Mouse (Mus musculus): ENCODE measurements around the gene Hist1h2ad.
A peak's percentile ranks its signal among the peaks of the same experiment; 100 is the strongest.
"Not testable (repeated sequence)": the region's sequence is repeated elsewhere in the genome, so short reads cannot be mapped to it uniquely, and the experiment has no call there.

Hist1h2ad gene

DNA sequence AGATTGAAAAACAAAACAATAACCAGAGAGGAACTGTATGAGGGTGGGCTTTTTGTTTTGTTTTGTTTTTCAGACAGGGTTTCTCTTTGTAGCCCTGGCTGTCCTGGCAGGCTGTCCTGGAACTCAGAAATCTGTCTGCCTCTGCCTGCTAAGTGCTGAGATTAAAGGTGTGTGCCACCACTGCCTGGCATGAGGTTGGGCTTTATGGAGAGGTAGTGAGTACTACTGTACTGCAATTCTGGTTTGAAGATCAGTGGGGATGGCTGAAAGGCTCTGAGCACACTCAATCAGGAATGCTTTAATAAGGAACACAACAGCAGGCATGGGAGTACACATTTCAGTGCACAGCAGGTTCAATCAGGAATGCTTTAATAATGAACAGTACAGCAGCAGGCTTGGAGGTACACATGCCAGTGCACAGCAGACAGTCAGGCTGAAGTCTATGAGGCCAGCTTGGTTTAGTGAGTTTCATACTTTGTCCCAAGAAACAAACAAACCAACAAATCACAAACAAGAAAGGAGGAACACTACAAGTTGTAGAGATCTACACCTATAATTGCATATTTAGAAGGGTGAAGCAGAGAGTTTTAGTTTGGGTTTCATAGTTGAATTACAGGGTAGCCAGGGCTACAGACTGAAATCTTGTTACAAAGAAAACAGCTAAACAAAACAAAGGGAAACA is 9.3 kb downstream of the Hist1h2ad start:
- no peak for DNase-seq (ENCODE audit: low spot score in 2 of 2)

DNA sequence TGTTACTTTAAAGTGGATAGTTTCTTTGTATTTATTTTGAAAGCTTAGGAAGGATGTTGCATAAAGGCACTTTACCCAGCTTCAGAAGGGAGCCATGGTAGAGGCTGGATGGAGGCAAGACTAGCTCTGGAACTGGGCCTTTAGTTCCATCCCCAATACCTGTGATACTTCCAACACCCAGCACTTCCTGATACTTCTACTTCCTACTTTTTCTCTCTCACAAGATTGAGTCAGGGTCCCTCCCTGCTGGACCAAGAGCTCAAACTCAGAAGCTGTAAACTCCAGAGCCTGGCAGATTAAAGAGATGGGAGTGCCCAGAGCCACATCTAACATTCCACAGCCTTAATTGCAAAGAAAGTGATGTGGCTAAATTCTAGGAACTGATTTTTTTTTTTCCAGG is 10.2 kb downstream of the Hist1h2ad start:
- no peak for DNase-seq (ENCODE audit: low spot score in 2 of 2)

DNA sequence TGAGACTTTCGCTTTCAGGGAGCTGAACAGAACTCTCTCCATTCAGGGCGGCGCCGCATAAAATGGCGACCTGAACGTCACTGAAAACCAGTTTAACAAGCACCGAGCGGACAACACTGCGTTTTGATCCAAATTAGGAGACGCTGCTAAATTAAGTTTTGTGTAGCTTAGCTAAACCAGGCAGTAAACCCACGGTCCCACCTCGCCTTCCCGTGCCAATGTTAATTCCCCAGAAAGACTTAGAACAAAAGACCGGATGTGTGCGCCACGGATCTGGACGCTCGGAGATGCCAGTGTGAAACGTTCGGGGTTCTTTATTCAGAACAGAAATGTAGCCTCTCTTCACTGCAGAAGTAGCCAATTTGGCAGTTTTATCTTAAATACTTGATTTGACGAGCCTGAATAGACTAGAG is 10.9 kb downstream of the Hist1h2ad start:
- DNase-seq (ENCODE audit: low spot score in 2 of 2), result peak in 1 of 2 experiments; percentile 50

DNA sequence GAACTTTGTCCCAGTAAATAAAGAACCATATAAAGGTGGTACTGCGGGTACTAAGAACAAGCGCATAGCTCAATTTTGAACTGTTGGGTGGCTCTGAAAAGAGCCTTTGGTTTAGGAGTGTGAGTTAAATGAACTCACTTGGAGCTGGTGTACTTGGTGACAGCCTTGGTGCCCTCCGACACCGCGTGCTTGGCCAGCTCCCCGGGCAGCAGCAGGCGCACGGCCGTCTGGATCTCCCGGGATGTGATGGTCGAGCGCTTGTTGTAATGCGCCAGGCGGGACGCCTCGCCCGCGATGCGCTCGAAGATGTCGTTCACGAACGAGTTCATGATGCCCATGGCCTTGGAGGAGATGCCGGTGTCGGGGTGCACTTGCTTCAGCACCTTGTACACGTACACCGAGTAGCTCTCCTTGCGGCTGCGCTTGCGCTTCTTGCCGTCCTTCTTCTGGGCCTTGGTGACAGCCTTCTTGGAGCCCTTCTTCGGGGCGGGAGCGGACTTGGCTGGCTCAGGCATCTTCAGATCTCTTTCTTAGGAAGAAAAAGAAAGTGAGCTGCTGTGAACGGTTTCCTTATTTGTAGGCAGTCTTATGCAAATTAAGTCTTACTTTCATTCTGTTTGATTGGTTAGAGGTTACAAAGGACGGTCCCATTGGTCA is 11.4 kb downstream of the Hist1h2ad start:
- DNase-seq (ENCODE audit: low spot score in 2 of 2), result peak in 1 of 2 experiments; percentile 53

DNA sequence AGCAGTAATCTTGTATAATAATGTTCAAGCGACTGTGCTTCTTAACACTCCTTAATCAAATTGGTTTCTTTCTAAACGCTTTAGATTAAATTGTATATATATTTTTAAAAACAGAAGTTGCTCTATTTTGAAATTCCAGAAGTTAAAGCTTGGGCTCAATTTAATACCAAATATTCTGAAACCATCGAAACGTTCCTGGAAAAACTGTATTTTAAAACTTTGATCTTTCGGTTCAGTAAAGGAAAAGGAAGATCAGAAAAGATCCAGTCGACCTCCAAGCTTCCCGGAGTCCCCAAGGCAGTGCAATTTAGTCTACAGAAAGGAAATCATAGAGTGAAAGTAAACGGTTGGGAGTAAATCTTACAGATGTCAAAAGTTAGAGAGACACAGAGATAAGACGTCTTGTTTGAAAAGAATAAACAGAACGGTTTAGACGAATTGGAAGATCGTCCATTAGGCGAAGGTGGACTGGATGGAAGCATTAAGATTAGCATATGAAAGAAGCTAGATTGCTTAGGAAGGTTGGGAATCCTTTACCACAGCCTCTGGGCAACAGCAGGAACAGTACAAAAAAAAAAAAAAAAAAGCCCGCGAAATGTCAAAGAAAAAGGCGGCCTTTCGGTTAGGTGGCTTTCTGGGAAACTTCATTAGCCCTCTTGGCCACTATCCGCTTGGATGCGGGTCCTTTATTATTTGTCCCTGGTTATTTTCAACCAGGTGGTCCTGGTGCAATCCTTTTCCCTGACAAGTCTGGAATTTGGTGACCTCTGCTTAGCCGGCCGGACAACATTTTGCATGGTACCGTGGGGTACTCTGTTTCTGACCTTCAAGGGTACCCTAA is 12.1 kb downstream of the Hist1h2ad start:
- DNase-seq (ENCODE audit: low spot score in 2 of 2), result no peak

DNA sequence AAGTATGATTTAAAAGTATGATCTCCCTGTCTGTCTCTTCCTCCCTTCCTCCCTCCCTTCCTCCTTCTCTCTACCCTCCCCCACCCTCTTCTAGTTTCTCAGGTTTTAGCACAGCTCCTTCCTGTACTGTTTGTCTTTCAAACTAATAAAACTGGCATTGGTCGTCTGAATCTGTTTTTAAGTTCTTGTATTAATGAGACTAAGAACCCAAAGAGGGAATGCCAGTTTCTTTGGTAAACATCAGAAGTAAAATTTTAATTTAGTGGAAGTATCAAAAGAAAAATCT is 12.7 kb downstream of the Hist1h2ad start:
- no peak for DNase-seq (ENCODE audit: low spot score in 2 of 2)

DNA sequence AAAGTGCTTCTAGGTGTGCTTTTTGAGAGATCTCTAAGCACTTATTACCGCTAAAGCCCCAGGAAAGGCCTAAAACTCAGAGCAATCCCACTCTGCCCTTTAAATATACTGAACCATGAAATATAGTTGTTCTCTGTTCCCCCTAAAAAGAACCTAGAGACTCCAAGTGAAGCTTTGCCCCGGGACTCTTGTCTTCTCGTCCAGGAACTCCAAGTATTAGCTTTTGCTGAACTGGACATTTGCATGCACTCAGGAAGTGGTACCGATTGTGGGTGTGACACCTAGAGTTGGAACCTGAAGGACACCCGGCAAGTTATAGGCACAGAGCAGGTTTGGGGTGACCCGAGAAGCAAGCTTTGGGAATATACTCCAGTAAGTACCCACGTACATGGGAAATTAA is 17.0 kb downstream of the Hist1h2ad start:
- DNase-seq (ENCODE audit: low spot score in 2 of 2), result no peak

DNA sequence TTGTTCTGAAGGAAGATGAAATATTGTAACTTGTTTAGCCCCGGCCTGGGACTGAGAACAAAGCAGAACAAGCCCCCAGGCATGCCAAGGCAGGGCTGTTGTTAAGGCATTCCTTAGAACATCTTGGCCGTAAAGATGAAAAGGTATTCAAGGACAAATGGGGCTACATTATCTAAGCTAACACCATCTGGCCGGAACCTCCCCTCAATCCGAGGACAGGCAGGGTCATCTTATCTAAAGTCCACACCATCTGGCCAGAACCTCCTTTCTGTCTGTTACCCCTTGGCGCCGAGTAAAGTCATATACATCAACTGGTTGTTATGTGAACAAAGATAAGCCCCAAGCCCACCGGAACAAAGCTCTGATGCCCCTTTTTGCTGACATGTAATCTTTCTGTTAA is 17.7 kb downstream of the Hist1h2ad start:
- not testable (repeated sequence) for DNase-seq (ENCODE audit: low spot score in 2 of 2)

DNA sequence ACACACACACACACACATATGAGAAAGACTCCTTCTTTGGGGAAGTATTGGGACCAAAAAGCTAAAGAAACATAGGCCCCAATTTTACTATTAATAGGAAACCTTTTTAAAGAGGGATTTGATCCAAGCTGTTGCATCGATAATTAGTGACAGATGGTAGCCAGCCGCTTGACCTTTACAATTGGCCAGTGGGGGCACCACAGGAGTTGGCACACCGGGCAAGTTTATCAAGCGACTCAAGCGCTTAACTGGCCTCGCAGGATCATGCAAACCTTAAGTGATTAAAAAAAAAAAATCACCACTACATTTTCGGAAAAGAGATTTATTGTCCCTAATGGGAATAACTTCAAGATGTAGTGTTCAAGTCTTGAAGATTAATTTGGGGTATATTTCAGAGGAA is 18.4 kb downstream of the Hist1h2ad start:
- DNase-seq (ENCODE audit: low spot score in 2 of 2), result no peak

DNA sequence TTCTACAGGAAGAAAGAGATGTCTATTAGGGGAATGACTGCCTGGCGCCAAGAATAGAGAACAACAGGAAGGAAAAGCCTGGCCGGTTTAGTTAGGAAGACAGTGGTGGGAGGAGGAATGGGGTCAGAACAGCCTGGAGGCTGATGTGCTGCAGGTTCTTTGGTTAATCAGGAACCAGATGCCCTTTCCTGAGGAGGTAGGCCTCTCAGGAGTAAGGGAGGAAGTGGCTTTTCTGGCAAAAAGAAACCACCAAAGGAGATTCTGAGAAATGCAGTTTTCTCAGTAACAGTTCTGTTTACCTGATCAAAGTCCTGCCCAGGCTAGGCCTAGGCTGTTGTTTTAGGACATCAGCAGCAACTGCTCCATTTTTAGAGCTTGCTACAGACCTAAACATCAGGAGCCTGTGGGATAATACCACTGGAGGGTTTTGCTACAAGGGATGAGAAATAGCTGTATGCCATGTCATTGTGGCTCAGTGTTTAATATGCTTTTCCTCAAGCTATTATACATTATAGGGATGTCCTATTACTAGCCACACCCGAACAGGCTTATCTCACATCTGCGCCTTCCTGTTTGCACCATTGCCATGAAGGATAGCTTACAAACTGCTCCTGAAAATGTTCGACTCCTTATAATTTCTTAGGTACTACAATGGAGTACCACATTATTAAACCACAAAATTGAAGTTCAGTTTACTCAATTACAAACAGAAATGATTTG is 19.0 kb downstream of the Hist1h2ad start:
- no peak for DNase-seq (ENCODE audit: low spot score in 2 of 2)

DNA sequence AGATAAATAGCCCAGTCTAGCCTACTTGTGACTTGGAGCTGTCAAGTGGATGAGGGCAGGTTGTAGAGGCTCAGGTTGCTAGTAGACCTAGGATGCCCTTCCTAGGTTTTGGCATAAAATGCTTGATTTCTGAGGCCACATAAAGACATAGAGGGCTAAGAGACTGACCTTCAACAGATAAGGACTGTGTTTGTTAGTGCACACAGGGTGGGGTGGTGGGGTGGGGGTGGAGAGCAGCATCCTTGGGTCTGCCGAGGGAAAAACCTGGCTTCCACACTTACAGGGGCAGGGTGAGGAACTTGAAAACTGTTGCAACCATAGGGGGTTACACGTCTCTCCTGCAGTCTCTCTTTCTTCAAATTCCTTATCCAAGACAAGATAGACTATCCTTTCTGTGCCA is 21.0 kb downstream of the Hist1h2ad start:
- DNase-seq (ENCODE audit: low spot score in 2 of 2), result no peak

DNA sequence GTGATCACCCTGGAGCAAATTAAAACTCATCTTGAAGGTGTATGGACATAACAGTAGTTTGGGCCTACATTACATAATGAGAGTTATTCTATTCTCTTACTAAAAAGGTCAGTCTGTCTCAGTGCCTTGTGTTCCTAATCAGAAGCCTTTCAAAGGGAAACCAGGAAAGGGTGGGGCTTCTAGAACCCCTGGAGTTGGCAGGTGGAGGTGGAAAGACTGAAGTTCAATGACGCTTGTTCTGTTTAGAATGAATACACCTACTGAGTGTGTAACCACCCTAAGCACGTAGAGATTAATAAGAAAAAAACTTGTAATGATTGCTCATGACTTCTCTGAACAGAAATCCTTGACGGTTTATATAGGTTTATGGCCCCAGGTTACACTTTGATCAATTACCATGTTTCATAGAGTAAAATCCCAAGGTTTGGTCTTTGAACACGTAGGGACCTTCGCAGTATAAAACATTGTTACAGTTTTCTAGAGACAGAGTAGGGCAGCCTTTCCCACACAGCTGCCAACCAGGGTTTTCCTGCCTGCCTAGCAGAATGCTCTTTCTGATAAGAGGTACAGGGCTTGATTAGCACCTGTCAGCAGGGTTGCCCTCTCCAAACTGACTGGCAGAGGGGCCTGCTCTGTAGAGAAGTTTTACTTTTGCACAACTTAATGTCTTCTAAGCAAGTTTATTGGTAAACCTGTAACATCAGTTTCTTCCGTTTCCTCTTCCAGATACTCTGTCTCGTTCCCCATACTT is 21.6 kb downstream of the Hist1h2ad start:
- no peak for DNase-seq (ENCODE audit: low spot score in 2 of 2)

DNA sequence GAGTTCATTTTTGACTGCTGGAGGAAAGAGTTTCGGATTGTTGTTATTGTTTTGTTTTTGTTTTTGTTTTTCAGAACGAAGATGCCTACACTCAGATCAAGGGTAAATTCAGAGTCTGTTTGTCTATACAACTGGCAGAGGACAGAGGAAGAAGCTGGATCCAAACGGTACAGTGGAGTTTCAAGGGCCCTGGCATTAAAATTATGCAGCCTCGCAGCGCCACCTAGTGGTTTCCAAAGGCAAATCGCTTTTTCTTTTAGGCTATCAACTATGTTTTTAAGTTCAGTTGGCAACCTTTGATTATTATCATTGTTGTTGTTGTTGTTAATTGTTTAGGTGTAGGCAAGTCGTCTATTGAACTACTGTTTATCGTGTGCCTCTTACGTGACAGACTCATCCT is 23.8 kb downstream of the Hist1h2ad start:
- peak; percentile 63 to 76 for DNase-seq (ENCODE audit: low spot score in 2 of 2)

DNA sequence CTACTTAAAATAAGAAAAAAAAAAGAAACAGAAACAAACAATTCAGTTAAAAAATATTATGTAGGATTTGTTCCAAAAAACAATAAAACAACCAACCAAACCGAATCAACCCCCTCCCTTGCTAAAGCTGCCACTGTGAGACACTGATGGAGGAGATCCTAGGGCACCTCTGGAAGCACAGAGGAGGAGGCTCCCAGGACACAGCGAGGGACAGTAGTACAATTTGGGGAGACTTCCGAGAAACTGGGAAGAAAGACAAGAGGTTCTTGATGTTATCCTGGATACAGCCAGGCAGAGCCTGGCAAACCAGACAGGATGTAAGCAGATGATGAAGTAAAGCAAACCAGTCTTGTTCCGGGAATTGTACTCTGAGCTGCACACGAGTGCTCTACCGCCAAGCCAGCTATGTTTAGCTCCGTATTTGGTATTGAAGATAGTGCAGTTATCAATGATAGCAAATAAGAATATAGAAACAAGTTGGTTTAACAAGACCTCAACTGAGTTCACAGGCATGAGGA is 29.1 kb downstream of the Hist1h2ad start:
- DNase-seq (ENCODE audit: low spot score in 2 of 2), result no peak

DNA sequence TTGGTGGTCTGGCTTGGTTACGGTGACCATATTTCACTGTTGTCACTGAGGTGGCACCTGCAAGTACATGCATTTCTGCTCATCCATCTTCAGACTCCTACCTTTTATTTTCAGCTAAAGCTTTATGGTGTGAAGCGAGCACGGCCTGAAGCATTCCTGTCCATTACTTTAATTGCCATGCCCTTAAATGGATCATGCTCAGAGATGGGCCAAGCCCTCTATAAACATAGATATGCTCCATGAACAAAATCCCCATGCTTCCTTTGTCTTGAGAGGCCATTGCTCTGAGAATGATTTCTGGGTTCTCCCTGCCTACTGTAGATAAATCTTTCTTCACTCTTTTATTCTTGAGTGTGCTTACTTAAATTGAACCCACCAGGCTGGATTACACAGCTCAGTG is 30.3 kb downstream of the Hist1h2ad start:
- DNase-seq (ENCODE audit: low spot score in 2 of 2), result no peak

DNA sequence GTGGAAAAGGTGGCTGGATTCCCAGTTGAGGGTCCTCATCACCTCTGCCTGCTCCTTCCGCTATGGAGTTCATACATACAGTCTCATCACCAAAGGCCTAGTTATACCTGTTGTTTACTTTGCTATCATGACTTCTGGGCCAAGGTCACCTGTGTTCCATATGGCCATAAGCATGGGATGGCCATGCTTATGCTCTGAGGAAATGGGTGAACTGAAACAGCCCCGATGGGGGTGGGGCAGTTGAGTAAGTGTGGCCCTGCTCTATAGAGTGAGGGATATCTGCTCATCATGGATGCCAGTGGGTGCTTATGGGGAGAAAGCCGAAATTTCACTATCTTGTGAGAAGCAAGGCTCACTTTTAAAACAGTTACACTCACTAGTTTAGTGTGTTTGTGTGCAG is 30.9 kb downstream of the Hist1h2ad start:
- DNase-seq (ENCODE audit: low spot score in 2 of 2), result no peak

DNA sequence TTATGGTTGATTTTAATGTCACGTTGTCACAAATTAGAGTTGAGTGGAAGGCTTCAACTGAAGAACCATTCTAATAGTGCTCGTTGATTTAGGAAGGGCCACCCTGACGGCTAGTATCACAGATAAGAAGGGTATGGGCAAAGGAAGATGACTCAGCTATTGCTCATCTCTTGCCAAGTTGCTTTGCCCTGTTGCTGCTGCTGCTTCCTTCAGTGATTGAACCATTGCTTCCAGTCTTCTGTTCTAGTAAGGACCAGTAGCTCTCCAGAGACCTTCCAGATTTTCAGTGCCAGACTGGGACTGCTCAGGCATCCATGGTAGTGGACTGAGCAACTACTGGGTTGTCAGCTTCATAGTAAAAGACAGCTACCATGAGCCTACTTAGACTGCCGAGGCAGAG is 35.0 kb downstream of the Hist1h2ad start:
- no peak for DNase-seq (ENCODE audit: low spot score in 2 of 2)

DNA sequence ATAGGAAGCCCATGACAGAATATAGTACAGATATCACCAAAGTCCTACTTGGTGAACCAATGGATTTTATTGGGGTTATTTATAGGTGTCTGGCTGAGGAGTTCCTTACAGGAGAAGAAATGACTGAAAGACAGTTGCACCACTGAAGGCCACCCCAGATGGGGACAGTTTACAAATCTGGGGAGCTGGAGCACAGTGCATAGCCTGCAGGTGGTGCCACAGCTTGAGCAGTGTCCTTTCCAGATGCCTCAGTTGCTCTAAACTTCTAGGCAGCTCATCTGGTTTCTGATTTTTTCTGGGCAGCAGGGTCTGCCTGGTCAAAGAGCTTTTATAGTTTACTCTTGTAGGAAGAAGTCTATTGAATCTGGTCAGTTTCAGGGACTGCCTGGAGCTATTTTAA is 35.7 kb downstream of the Hist1h2ad start:
- no peak for DNase-seq (ENCODE audit: low spot score in 2 of 2)

DNA sequence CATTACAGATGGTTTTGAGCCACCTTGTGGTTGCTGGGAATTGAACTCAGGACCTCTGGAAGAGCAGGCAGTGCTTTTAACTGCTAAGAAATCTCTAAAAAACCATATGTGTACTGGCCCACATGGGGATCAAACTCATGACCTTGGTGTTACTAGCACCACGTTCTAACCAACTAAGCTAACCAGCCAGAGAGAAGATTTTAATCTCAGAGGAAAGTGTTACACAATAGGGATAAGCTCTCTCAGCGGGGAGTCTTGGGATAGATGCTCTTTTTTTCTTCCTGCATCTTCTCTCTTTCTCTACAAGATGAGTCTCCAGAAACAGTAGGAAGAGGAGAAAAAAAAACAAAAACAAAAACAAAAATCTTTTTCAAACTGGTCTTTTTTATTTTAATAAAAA is 36.2 kb downstream of the Hist1h2ad start:
- DNase-seq (ENCODE audit: low spot score in 2 of 2), result no peak

DNA sequence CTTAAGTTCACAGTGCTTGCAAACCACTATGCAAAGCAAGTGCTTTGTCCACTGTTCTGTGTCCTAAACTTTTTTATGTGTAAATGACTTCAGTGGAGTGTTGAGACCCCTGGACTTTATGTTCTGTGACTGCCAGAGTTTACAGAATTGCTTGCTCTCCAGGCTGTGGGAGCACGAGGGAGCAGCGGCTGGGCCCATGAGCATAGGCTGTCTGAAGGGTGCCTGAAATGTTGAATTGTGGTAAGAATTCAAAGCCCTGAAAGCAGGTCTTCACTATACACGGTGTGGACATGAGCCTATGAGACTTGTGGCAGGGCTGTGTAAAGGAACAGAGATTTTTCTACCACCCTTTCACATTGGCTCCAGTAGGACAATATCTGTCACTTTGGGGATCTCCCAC is 37.5 kb downstream of the Hist1h2ad start:
- DNase-seq (ENCODE audit: low spot score in 2 of 2), result no peak

DNA sequence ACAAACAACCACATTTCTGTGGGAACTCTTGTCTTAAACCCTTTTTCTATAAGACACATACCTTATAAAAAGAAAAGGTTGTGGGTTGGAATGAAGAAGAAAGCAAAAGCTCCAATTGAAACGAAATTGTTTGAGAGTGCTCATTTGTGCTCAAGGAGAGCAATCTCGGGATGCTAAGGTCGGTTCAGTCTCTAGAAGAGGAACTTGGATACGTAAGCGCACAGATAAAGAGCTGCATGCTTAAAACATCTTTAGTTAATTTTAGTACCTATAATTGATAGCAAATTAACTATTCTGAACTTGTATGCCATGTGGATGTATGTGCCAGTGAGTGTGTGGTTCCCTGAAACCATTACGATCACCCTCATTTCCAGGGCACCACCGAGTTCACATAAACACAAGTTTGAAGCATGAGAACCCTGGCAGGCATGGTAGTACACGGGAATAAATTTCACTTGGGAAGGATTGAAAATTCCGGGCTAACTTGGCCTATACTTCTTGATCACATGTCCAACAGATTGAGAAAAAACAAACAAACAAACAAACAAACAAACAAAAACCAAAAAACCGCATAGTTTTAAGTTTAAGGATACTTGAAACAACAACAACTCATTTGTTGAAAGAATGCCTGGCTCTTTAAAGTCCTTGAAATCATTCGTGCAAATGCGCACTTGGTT is 46.0 kb downstream of the Hist1h2ad start:
- DNase-seq (ENCODE audit: low spot score in 2 of 2), result no peak
